Mouse (Mus musculus) gastrocnemius, adult 18-20 months (tissue): ENCODE data around the gene Phf21a. TPM values are rescaled to one million over a fixed set of nuclear protein-coding genes. Genes with fewer than 3 reads are reported as not detected.

Source experiments
- DNase-seq: peaks from one replicate; pipeline ENCODE4 v3.0.0; 2021; ENCODE audit warnings: low spot score
- microRNA-seq: library from miRNA; unstranded; fragments of <30 nt; microRNA quantifications from one replicate; pipeline ENCODE4 v1.2.0, GENCODE M21; 2021
- total RNA-seq, 2 experiments: library from RNA; stranded (reverse); gene quantifications; 2 replicates each; pipeline ENCODE4 v1.2.3; 2021

The Phf21a gene
- total RNA-seq, 2 experiments from 2014 or later: 21.5 to 25.4 TPM

DNA sequence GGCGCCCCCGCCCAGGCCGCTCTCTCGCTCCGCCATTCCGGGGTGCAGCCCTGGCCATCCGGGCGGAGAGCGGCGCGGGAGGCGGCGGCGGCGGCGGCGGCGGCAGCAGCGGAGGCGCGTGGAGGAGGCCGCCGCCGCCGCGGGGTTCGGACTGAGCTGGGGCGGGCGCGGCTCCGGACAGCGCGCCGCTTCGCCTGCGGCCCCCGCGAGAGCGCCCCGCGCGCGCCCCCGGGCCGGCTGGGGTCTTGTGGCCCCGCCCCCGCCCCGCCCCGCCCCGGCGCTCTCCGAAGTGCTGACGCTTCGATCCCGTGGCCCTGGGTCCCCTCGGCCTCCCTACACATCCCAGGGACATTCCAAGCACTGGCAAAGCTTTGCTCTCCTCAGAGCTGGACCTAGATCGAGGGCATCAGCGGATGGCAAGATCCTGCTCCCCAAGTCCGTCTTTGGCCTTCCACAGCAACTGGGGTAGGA, 308.2 kb downstream of the Phf21a start, which contains the start of gene Mapk8ip1:
Gene Mapk8ip1, minus strand, starts transcription at position 173 of the 471 bp plus-strand sequence.
- DNase-seq: no peak

DNA sequence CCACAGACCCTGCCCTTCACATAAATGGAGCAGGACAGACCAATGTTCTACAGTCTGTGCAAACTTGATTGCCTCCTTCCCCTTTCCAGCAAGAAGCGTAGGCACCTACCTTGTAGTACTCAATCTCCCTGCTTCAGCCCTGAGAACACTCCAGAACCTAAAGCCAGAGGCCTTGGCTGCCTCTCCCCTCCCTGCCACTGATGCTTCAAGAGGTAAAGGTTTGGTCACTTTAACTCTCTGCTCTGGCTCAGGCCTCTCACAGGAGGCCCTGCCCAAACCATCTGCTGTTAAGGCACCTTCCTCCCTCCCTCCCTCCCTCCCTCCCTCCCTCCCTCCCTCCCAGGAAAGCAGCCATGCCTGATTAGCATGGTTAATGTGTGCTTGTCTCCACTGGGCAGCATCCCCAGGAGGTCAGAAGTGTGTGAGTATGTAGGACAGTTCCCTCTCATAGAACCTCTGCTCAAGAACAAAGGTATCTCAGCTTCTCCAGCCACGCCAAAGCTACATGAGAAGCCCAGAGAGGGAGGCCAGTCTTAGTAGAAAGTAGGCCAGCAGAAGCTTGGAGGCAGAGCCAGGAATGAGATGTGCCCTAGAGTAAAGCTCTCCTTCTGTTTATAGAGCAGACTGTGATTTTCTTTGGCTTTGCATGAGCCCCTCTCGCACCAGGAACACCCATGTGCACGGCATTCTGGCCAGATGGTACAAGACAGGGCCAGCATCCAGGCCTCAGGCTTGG, 309.8 kb downstream of the Phf21a start:
- peak; percentile 38 for DNase-seq

DNA sequence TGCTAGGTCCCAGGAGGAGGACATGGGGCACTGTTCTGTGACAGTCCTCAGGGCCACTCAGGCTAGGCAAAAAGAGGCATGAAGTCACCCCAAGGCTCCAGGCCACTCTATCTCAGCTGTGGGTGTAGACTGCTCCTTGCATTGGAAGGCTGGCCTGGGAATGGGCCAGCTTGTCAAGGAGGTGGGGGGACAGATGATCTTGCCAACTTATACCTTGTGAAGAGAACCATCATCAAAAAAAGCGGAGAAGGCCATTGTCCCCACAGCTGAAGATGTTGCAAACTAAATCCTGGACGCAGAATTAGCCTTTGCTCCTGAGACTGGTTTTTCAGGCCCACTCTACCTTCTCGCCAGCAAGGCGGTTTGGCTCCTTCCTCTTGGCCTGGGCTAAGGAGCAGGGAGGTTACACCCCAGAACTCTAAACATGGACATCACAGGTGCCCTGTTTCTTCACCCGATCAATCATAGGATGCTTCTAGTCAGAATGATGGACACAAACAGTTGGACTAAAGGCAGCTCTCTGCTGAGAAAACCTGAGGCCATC, 310.9 kb downstream of the Phf21a start:
- no peak for DNase-seq

DNA sequence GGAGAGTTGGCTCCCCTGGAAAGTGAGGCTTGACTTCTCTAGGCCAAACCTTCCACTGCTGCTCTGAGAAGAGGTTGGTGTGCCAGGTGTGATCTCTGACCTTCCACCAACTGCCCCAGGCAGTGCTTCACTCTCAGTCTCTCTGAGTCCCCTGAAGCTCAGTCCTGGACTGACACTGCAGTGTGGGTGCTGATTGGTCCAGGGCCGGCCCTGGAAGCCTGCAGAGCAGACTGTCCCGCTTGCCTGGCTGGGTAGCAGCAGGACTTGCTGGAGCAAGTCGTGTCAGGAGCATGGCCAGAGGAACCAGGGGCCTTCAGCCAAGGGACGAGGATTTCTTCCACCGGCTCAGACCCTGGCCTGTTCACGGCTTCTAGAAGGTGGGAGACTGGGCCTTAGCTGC, 311.8 kb downstream of the Phf21a start:
- DNase-seq: no peak

DNA sequence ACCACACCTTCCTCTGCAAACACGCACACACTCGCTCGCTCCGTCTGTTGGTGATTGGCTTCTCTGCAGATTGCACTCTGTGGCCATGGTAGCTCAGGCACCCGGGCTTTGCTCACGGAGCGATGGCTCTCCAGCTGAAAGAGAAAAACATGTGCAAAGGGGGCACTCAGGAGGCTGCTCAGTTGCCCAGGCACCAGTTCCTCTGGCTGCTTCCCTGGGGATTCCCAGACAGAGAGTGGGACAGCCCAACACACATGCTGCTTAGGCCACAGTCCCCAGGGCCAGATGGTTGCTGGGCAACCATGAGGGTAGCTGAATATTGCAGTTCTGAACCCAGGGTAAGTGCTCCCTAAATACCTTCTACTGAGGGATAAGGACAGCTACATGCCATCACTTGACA, 312.8 kb downstream of the Phf21a start:
- no peak for DNase-seq

DNA sequence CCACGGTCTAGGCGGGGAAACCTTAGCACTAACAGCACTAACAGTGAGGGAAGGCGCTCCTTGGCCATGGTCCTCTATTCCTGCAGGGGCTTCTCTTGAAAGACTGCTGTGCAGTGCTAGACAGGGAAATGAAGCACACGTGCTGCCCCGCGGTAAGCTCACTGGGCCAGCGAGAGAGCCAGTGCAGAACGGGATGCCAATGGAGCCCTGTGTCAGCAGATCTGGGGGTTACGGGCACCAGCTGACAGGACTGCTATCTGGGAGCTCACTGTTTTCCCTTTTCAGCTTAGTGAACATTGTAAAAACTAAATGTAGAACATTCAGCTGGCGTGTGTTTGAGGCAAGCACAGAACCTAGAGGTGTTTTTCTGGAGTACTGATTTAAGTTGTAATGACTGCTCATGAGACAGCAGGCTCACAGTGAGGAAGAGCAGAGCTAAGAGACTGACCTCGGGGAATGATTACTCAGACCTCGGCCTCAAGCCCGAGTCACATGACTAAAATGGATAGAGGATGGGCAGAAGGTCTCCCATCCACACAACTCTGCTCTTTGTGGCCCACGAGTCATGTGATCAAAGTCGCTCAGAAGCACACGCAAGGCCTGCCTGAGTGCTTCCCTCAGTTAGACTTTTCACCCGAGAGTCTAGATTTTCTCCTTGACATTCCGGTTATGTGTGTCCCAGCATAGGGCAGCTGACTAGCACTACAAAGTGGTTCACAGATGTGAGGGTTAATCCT, 315.6 kb downstream of the Phf21a start:
- DNase-seq: no peak

DNA sequence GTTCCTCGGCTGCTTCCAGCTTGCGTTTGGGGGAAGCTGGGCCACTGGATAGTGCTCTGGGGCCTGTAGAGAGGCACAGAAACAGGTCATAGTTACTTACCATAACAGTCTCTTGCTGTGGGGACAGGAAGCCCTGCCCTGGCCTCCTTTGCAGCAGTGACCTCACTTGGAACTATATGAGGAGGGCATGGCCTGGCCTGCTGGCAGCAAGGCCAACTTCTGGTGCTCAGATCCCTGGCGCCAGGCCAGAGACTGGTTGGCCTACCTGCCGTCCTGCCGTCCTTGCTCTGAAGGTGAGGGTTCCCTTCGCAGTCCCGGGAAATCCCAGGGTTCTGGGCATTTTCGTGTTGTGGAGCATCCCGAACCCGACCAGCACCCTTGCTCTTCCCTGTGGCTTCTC, 318.8 kb downstream of the Phf21a start:
- DNase-seq: no peak

Small RNA genes lying within 50 kb of the gene (microRNA-seq; reads per million reads assigned to microRNA genes)
- 18.1 reads per million, percentile 34 among the genes with 10 or more reads in this experiment for gene Mir1955
- not detected for gene Mir7000

Other genes starting within 250 kb of the Phf21a start
- gene Chrm4, start 165.9 kb upstream of the Phf21a start, total RNA-seq: not detected
- 1 to 10 TPM in 1 of 2 experiments, under 1 TPM in 1; 0.82 to 1.7 TPM for gene Mdk, start 160.8 kb upstream of the Phf21a start, total RNA-seq
- gene Gm9821, start 147.4 kb upstream of the Phf21a start, total RNA-seq: not detected
- gene Dgkz, start 117.3 kb upstream of the Phf21a start, total RNA-seq: 10 to 100 TPM; 29.0 to 32.7 TPM
- gene Creb3l1, start 68.6 kb upstream of the Phf21a start, total RNA-seq: 1 to 10 TPM; 3.0 to 4.5 TPM